Mouse (Mus musculus): ENCODE data around the gene Aaed1. TPM values are rescaled to one million over a fixed set of nuclear protein-coding genes. Genes with fewer than 3 reads are reported as not detected.

Aaed1 gene
- polyA plus RNA-seq, 1 experiment from 2014 or later, result 37.8 TPM

- ATAC-seq, result peak; percentile 66; the same call in 1 of the 2 replicates
- no peaks in the 10 kb centered on the region for H3K4me1 ChIP-seq (ENCODE audit: insufficient read depth)
These were observed 37.0 kb upstream of the Aaed1 start for GRCm38 (mm10) chr13:64349474-64349873.

DNA sequence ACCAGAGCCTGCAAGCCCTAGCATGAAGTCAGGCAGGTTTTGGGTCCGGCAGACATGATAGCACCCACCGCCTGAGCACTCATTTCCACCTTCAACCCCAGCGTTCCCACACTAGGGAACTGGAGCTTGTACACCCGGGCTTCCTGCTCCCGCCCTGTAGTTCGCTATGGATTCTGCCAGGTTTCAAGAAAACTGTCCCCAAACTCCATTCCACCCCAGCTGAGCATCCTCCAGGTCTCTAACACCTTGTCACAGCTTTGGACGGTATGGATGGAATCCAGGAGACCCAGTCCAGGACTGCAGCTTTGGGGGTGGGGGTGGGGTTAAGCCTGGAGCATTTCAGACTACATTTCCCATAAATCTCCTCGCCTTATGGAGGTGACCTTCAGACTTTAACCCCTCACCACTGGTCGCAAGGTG is 31.6 kb upstream of the Aaed1 start:
- TF ChIP-seq EP300 (IDR thresholded peaks at IDR 0.05; ENCODE audit: low read depth) (no peak; the same call in 1 of the 2 replicates), CTCF (IDR thresholded peaks at IDR 0.05; ENCODE audit: low read depth) (no peak)
- H3K9ac ChIP-seq (replicated peaks), result peak overlapping the region; percentile 64
- peak overlapping the region; percentile 81 for H3K4me2 ChIP-seq (ENCODE audit: low read depth, low read length)
- H3K9me3 ChIP-seq (ENCODE audit: low read length), result no peaks in the 10 kb centered on the region
- 0 out of 2 replicates have a peak, but pooled peaks cover 5% of the 10 kb centered on the region for H3K4me1 ChIP-seq (ENCODE audit: insufficient read depth)
- ATAC-seq (peak; percentile 90), DNase-seq (peak; percentile 48)
- 4% methylated on average over 9 of the region's 9 CpGs for WGBS (ENCODE audit: insufficient replicate concordance)
- H3K27me3 ChIP-seq (ENCODE audit: insufficient read depth, low read length), result no peaks in the 10 kb centered on the region
- H3K4me3 ChIP-seq (ENCODE audit: low read depth, low read length), result peak overlapping the region; percentile 51
- peak overlapping the region; percentile 80 for H3K27ac ChIP-seq (ENCODE audit: low read depth)
- H3K36me3 ChIP-seq (replicated peaks; ENCODE audit: insufficient read depth, low read length), result no peaks in the 10 kb centered on the region

More at GRCm38 (mm10) chr13:64349474-64349873, 37.0 kb upstream of the Aaed1 start:
- Histone ChIP-seq H3K4me2 (ENCODE audit: low read depth, low read length) (no peak overlapping the region), H3K36me3 (replicated peaks; ENCODE audit: insufficient read depth, low read length) (no peaks in the 10 kb centered on the region), H3K9ac (replicated peaks) (no peak overlapping the region), H3K27ac (ENCODE audit: low read depth) (no peak overlapping the region), H3K4me3 (ENCODE audit: low read depth, low read length) (no peak overlapping the region), H3K27me3 (ENCODE audit: insufficient read depth, low read length) (no peaks in the 10 kb centered on the region), H3K9me3 (ENCODE audit: low read length) (no peaks in the 10 kb centered on the region)
- no peak for DNase-seq
- no peak for TF ChIP-seq CTCF (IDR thresholded peaks at IDR 0.05; ENCODE audit: low read depth)
- no peak for TF ChIP-seq EP300 (IDR thresholded peaks at IDR 0.05; ENCODE audit: low read depth)
- 73% methylated on average over 2 of the region's 2 CpGs for WGBS (ENCODE audit: insufficient replicate concordance)

- Histone ChIP-seq H3K9ac (replicated peaks) (peak overlapping the region; percentile 64), H3K27ac (ENCODE audit: low read depth) (peak overlapping the region; percentile 80), H3K9me3 (ENCODE audit: low read length) (no peaks in the 10 kb centered on the region), H3K4me1 (ENCODE audit: insufficient read depth) (0 out of 2 replicates have a peak, but pooled peaks cover 5% of the 10 kb centered on the region), H3K4me2 (ENCODE audit: low read depth, low read length) (peak overlapping the region; percentile 81), H3K4me3 (ENCODE audit: low read depth, low read length) (peak overlapping the region; percentile 51), H3K36me3 (replicated peaks; ENCODE audit: insufficient read depth, low read length) (no peaks in the 10 kb centered on the region), H3K27me3 (ENCODE audit: insufficient read depth, low read length) (no peaks in the 10 kb centered on the region)
- WGBS (ENCODE audit: insufficient replicate concordance), result 24% methylated on average over 10 of the region's 10 CpGs
- DNase-seq (no peak), ATAC-seq (peak; percentile 82)
- TF ChIP-seq CTCF (IDR thresholded peaks at IDR 0.05; ENCODE audit: low read depth) (no peak), EP300 (IDR thresholded peaks at IDR 0.05; ENCODE audit: low read depth) (no peak)
These were observed 31.1 kb upstream of the Aaed1 start for GRCm38 (mm10) chr13:64343598-64343997.

- Histone ChIP-seq H3K9ac (replicated peaks) (no peak overlapping the region), H3K27ac (ENCODE audit: low read depth) (no peak overlapping the region), H3K4me1 (ENCODE audit: insufficient read depth) (no peaks in the 10 kb centered on the region; the same call in 1 of the 2 replicates), H3K27me3 (ENCODE audit: insufficient read depth, low read length) (no peaks in the 10 kb centered on the region), H3K4me2 (ENCODE audit: low read depth, low read length) (no peak overlapping the region), H3K36me3 (replicated peaks; ENCODE audit: insufficient read depth, low read length) (no peaks in the 10 kb centered on the region), H3K4me3 (ENCODE audit: low read depth, low read length) (no peak overlapping the region), H3K9me3 (ENCODE audit: low read length) (no peaks in the 10 kb centered on the region)
- 55% methylated on average over 4 of the region's 4 CpGs for WGBS (ENCODE audit: insufficient replicate concordance)
- no peak for TF ChIP-seq EP300 (IDR thresholded peaks at IDR 0.05; ENCODE audit: low read depth)
- no peak for TF ChIP-seq CTCF (IDR thresholded peaks at IDR 0.05; ENCODE audit: low read depth)
- DNase-seq, result no peak
- ATAC-seq, result no peak
These were observed 23.1 kb upstream of the Aaed1 start for GRCm38 (mm10) chr13:64335546-64336132.

- TF ChIP-seq EP300 (IDR thresholded peaks at IDR 0.05; ENCODE audit: low read depth) (no peak), CTCF (IDR thresholded peaks at IDR 0.05; ENCODE audit: low read depth) (no peak)
- 59% methylated on average over 3 of the region's 3 CpGs for WGBS (ENCODE audit: insufficient replicate concordance)
- H3K4me2 ChIP-seq (ENCODE audit: low read depth, low read length), result no peak overlapping the region
- no peak for DNase-seq
- peak; percentile 89 for ATAC-seq
- H3K9me3 ChIP-seq (ENCODE audit: low read length), result no peaks in the 10 kb centered on the region
- peak overlapping the region; percentile 66 for H3K27ac ChIP-seq (ENCODE audit: low read depth)
- H3K4me3 ChIP-seq (ENCODE audit: low read depth, low read length), result no peak overlapping the region
- H3K4me1 ChIP-seq (ENCODE audit: insufficient read depth), result no peaks in the 10 kb centered on the region; the same call in 1 of the 2 replicates
- no peak overlapping the region for H3K9ac ChIP-seq (replicated peaks)
- no peaks in the 10 kb centered on the region for H3K36me3 ChIP-seq (replicated peaks; ENCODE audit: insufficient read depth, low read length)
- no peaks in the 10 kb centered on the region for H3K27me3 ChIP-seq (ENCODE audit: insufficient read depth, low read length)
These were observed 20.6 kb upstream of the Aaed1 start for GRCm38 (mm10) chr13:64333102-64333501.

- TF ChIP-seq EP300 (IDR thresholded peaks at IDR 0.05; ENCODE audit: low read depth) (no peak), CTCF (IDR thresholded peaks at IDR 0.05; ENCODE audit: low read depth) (no peak)
- H3K4me3 ChIP-seq (ENCODE audit: low read depth, low read length), result no peak overlapping the region
- ATAC-seq (no peak), DNase-seq (no peak)
- WGBS (ENCODE audit: insufficient replicate concordance), result 69% methylated on average over 6 of the region's 6 CpGs
- H3K4me2 ChIP-seq (ENCODE audit: low read depth, low read length), result no peak overlapping the region
- H3K9me3 ChIP-seq (ENCODE audit: low read length), result no peaks in the 10 kb centered on the region
- H3K4me1 ChIP-seq (ENCODE audit: insufficient read depth), result no peaks in the 10 kb centered on the region; the same call in 1 of the 2 replicates
- no peak overlapping the region for H3K27ac ChIP-seq (ENCODE audit: low read depth)
- H3K36me3 ChIP-seq (replicated peaks; ENCODE audit: insufficient read depth, low read length), result no peaks in the 10 kb centered on the region
- H3K27me3 ChIP-seq (ENCODE audit: insufficient read depth, low read length), result no peaks in the 10 kb centered on the region
- no peak overlapping the region for H3K9ac ChIP-seq (replicated peaks)
These were observed 19.8 kb upstream of the Aaed1 start for GRCm38 (mm10) chr13:64332321-64332720.

All from liver, postnatal 0 days (tissue).